Mouse (Mus musculus) liver, embryonic 14.5 days (tissue): Measurements from ENCODE around the gene Coasy. TPM values are rescaled to one million over a fixed set of nuclear protein-coding genes. Genes with fewer than 3 reads are reported as not detected.

ENCODE experiments used
- ATAC-seq: fragments of 200-750 bp; cut with Nextera tagmentation; 2 replicates; pipeline ENCODE4 v1.8.0; 2017; ENCODE audit warnings: moderate number of reproducible peaks, mild to moderate bottlenecking, moderate library complexity; ENCODE audit not compliant: insufficient read depth
- DNase-seq, 3 experiments: peaks; one replicate each; pipeline ENCODE4 v3.0.0-alpha.2; 2012 to 2013; ENCODE audit warnings: low read depth in 3 of 3, low spot score in 3 of 3
- H3K27ac ChIP-seq: fragments of 300-500 bp; sonication (generic); 2 replicates; pipeline ENCODE4 v1.5.1; 2014; ENCODE audit warnings: moderate library complexity, mild to moderate bottlenecking, control low read depth, inconsistent platforms
- H3K27me3 ChIP-seq: fragments of 300-500 bp; sonication (generic); 2 replicates; pipeline ENCODE4 v1.6.1; 2014; ENCODE audit warnings: mild to moderate bottlenecking, low read length, moderate library complexity; ENCODE audit not compliant: control insufficient read depth, insufficient read depth
- H3K36me3 ChIP-seq: fragments of 300-500 bp; sonication (generic); replicated peaks from 2 replicates; pipeline ENCODE4 v1.6.1; 2014; ENCODE audit warnings: low read depth; ENCODE audit not compliant: control insufficient read depth, insufficient read depth
- H3K4me1 ChIP-seq, 2 experiments: fragments of 200-500 bp in 1 of 2; fragments of 300-500 bp in 1 of 2; sonication (generic) in 1 of 2; replicated peaks; 2 replicates each; pipeline ENCODE4 v1.6.1; 2012 to 2014; ENCODE audit warnings: antibody characterized with exemption in 1 of 2, inconsistent platforms in 1 of 2, low read length in 1 of 2; ENCODE audit not compliant: control insufficient read depth in 2 of 2, insufficient read depth in 2 of 2
- H3K4me2 ChIP-seq: fragments of 300-500 bp; sonication (generic); 2 replicates; pipeline ENCODE4 v1.6.1; 2014; ENCODE audit warnings: low read depth, mild to moderate bottlenecking, control low read depth, moderate library complexity
- H3K4me3 ChIP-seq, 2 experiments: fragments of 200-500 bp in 1 of 2; fragments of 300-500 bp in 1 of 2; sonication (generic) in 1 of 2; 2 replicates each; pipeline ENCODE4 v1.5.1; 2012 to 2014; ENCODE audit warnings: low read depth in 2 of 2, low read length in 2 of 2, mild to moderate bottlenecking in 2 of 2, control low read depth in 1 of 2, inconsistent platforms in 1 of 2, moderate library complexity in 1 of 2; ENCODE audit not compliant: insufficient read depth in 1 of 2
- H3K9ac ChIP-seq: fragments of 300-500 bp; sonication (generic); replicated peaks from 2 replicates; pipeline ENCODE4 v1.6.1; 2014; ENCODE audit warnings: mild to moderate bottlenecking, control low read depth, moderate library complexity
- H3K9me3 ChIP-seq: fragments of 300-500 bp; sonication (generic); 2 replicates; pipeline ENCODE4 v1.6.1; 2016; ENCODE audit warnings: low read length, mixed read lengths; ENCODE audit not compliant: control insufficient read depth
- CTCF ChIP-seq: IDR thresholded peaks from 2 replicates; pipeline ENCODE4 v1.5.1; 2016; ENCODE audit warnings: antibody characterized with exemption, low read depth, control low read depth
- EP300 ChIP-seq: IDR thresholded peaks from 2 replicates; pipeline ENCODE4 v1.6.1; 2016; ENCODE audit warnings: antibody characterized with exemption, low read depth
- whole genome bisulfite sequencing: fragments of 180-500 bp; shearing (Covaris S2); extraction: QIAGEN DNeasy Blood & Tissue Kit; methylation state at CpG from one replicate; pipeline ENCODE4 v1.1.7; 2014; ENCODE audit not compliant: insufficient replicate concordance; 5-methylcytosine and 5-hydroxymethylcytosine counted together
- polyA plus RNA-seq, 2 experiments: library from polyadenylated mRNA; depleted of rRNA in 1 of 2; stranded (reverse) in 1 of 2; unstranded in 1 of 2; fragments of >200 nt; fragmentation: Nextera tagmentation in 1 of 2; extraction: Ambion mirVana in 1 of 2; gene quantifications; 2 replicates each; pipeline versions ENCODE4 v1.2.1 to v1.2.3; 2012 to 2014

The Coasy gene
- polyA plus RNA-seq, 2 experiments: 16.2 to 17.7 TPM

- H3K4me1 ChIP-seq: peaks cover 2 to 15% of the 10 kb centered on the region in 2 experiments; a peak in 2 of 4 replicates
- no peak overlapping the region for H3K4me2 ChIP-seq
- TF ChIP-seq EP300 (no peak), CTCF (no peak)
- no peaks in the 10 kb centered on the region; the same call in 1 of the 2 replicates for H3K9me3 ChIP-seq
- H3K27me3 ChIP-seq: no peaks in the 10 kb centered on the region; the same call in 1 of the 2 replicates
- no peak overlapping the region for H3K27ac ChIP-seq
- no peaks in the 10 kb centered on the region for H3K36me3 ChIP-seq
- 19% methylated on average over 12 of the region's 12 CpGs for WGBS
- H3K9ac ChIP-seq: no peak overlapping the region
- ATAC-seq (no peak), DNase-seq (no peak)
- H3K4me3 ChIP-seq: no peak overlapping the region
Measured at GRCm38 (mm10) chr11:101133037-101133436, 50.7 kb downstream of the Coasy start.

GRCm38 (mm10) chr11:101134217-101134865, 52.0 kb downstream of the Coasy start:
- H3K27ac ChIP-seq: no peak overlapping the region
- DNase-seq: no peak

More at GRCm38 (mm10) chr11:101134217-101134865, 52.0 kb downstream of the Coasy start:
- Histone ChIP-seq H3K27me3 (no peaks in the 10 kb centered on the region; the same call in none of the 2 replicates), H3K4me2 (no peak overlapping the region), H3K4me3 (no peak overlapping the region), H3K9ac (no peak overlapping the region), H3K9me3 (no peaks in the 10 kb centered on the region; the same call in 1 of the 2 replicates), H3K4me1 (peaks cover 2 to 17% of the 10 kb centered on the region in 2 experiments; a peak in 2 of 4 replicates), H3K36me3 (no peaks in the 10 kb centered on the region)
- 74% methylated on average over 13 of the region's 13 CpGs for WGBS
- no peak for ATAC-seq
- TF ChIP-seq EP300: no peak
- TF ChIP-seq CTCF: no peak

Other genes with a start within 250 kb of the Coasy start
- gene Stat5b, start 231.8 kb upstream of the Coasy start, polyA plus RNA-seq (2012; rRNA removed): 10.6 and 12.4 TPM in 2 replicates
- 16.4 and 19.3 TPM in 2 replicates for gene Stat5b, start 231.8 kb upstream of the Coasy start, polyA plus RNA-seq (2014; fragmentation: Nextera tagmentation; extraction: Ambion mirVana)
- 7.8 and 8.5 TPM in 2 replicates for gene Stat5a, start 223.2 kb upstream of the Coasy start, polyA plus RNA-seq (2012; rRNA removed)
- 7.2 and 8.6 TPM in 2 replicates for gene Stat5a, start 223.2 kb upstream of the Coasy start, polyA plus RNA-seq (2014; fragmentation: Nextera tagmentation; extraction: Ambion mirVana)
- gene Stat3, start 143.0 kb upstream of the Coasy start, polyA plus RNA-seq (2012; rRNA removed): 15.0 and 17.7 TPM in 2 replicates
- 27.2 and 27.4 TPM in 2 replicates for gene Stat3, start 143.0 kb upstream of the Coasy start, polyA plus RNA-seq (2014; fragmentation: Nextera tagmentation; extraction: Ambion mirVana)
- gene Cavin1, start 111.7 kb upstream of the Coasy start, polyA plus RNA-seq (2012; rRNA removed): 5.0 and 7.0 TPM in 2 replicates
- gene Cavin1, start 111.7 kb upstream of the Coasy start, polyA plus RNA-seq (2014; fragmentation: Nextera tagmentation; extraction: Ambion mirVana): 8.1 and 8.7 TPM in 2 replicates
- gene Atp6v0a1, start 73.1 kb upstream of the Coasy start, polyA plus RNA-seq (2012; rRNA removed): 28.3 and 29.5 TPM in 2 replicates
- 37.8 and 40.3 TPM in 2 replicates for gene Atp6v0a1, start 73.1 kb upstream of the Coasy start, polyA plus RNA-seq (2014; fragmentation: Nextera tagmentation; extraction: Ambion mirVana)
- 3.4 and 4.0 TPM in 2 replicates for gene Naglu, start 12.6 kb upstream of the Coasy start, polyA plus RNA-seq (2012; rRNA removed)
- 4.0 and 4.3 TPM in 2 replicates for gene Naglu, start 12.6 kb upstream of the Coasy start, polyA plus RNA-seq (2014; fragmentation: Nextera tagmentation; extraction: Ambion mirVana)
- gene Hsd17b1, start 4.2 kb upstream of the Coasy start, polyA plus RNA-seq (2012; rRNA removed): 0.13 and 0.19 TPM in 2 replicates
- 0.08 and 0.34 TPM in 2 replicates for gene Hsd17b1, start 4.2 kb upstream of the Coasy start, polyA plus RNA-seq (2014; fragmentation: Nextera tagmentation; extraction: Ambion mirVana)
- gene Mlx, start 4.7 kb downstream of the Coasy start, polyA plus RNA-seq (2012; rRNA removed): 16.8 and 18.6 TPM in 2 replicates
- gene Mlx, start 4.7 kb downstream of the Coasy start, polyA plus RNA-seq (2014; fragmentation: Nextera tagmentation; extraction: Ambion mirVana): 21.9 and 26.8 TPM in 2 replicates
- gene Psmc3ip, start 12.9 kb downstream of the Coasy start, polyA plus RNA-seq (2012; rRNA removed): 7.3 and 16.8 TPM in 2 replicates
- gene Psmc3ip, start 12.9 kb downstream of the Coasy start, polyA plus RNA-seq (2014; fragmentation: Nextera tagmentation; extraction: Ambion mirVana): 21.6 and 22.0 TPM in 2 replicates
- 19.3 and 20.4 TPM in 2 replicates for gene Retreg3, start 37.3 kb downstream of the Coasy start, polyA plus RNA-seq (2012; rRNA removed)
- 5.3 and 6.7 TPM in 2 replicates for gene Retreg3, start 37.3 kb downstream of the Coasy start, polyA plus RNA-seq (2014; fragmentation: Nextera tagmentation; extraction: Ambion mirVana)
- 12.4 and 13.8 TPM in 2 replicates for gene Tubg1, start 37.4 kb downstream of the Coasy start, polyA plus RNA-seq (2012; rRNA removed)
- gene Tubg1, start 37.4 kb downstream of the Coasy start, polyA plus RNA-seq (2014; fragmentation: Nextera tagmentation; extraction: Ambion mirVana): 32.0 and 32.4 TPM in 2 replicates
- 0.13 and 0.14 TPM in 2 replicates for gene Tubg2, start 73.3 kb downstream of the Coasy start, polyA plus RNA-seq (2012; rRNA removed)
- not detected in 2 replicates for gene Tubg2, start 73.3 kb downstream of the Coasy start, polyA plus RNA-seq (2014; fragmentation: Nextera tagmentation; extraction: Ambion mirVana)
- 0.11 and 0.16 TPM in 2 replicates for gene Cntnap1, start 88.0 kb downstream of the Coasy start, polyA plus RNA-seq (2012; rRNA removed)
- gene Cntnap1, start 88.0 kb downstream of the Coasy start, polyA plus RNA-seq (2014; fragmentation: Nextera tagmentation; extraction: Ambion mirVana): 0.08 TPM in 1 of 2 replicates, not detected in the other
- gene Plekhh3, start 88.8 kb downstream of the Coasy start, polyA plus RNA-seq (2012; rRNA removed): 1.1 TPM in 2 replicates
- gene Plekhh3, start 88.8 kb downstream of the Coasy start, polyA plus RNA-seq (2014; fragmentation: Nextera tagmentation; extraction: Ambion mirVana): 1.0 TPM in 2 replicates
- gene Ccr10, start 92.9 kb downstream of the Coasy start, polyA plus RNA-seq (2012; rRNA removed): not detected in 2 replicates
- gene Ccr10, start 92.9 kb downstream of the Coasy start, polyA plus RNA-seq (2014; fragmentation: Nextera tagmentation; extraction: Ambion mirVana): not detected in 2 replicates
- 6.8 and 8.8 TPM in 2 replicates for gene Ezh1, start 143.9 kb downstream of the Coasy start, polyA plus RNA-seq (2012; rRNA removed)
- 7.9 and 8.1 TPM in 2 replicates for gene Ezh1, start 143.9 kb downstream of the Coasy start, polyA plus RNA-seq (2014; fragmentation: Nextera tagmentation; extraction: Ambion mirVana)
- 15.1 and 17.5 TPM in 2 replicates for gene Ramp2, start 163.5 kb downstream of the Coasy start, polyA plus RNA-seq (2012; rRNA removed)
- gene Ramp2, start 163.5 kb downstream of the Coasy start, polyA plus RNA-seq (2014; fragmentation: Nextera tagmentation; extraction: Ambion mirVana): 19.0 and 19.2 TPM in 2 replicates
- gene Vps25, start 171.1 kb downstream of the Coasy start, polyA plus RNA-seq (2012; rRNA removed): 35.1 and 36.3 TPM in 2 replicates
- gene Vps25, start 171.1 kb downstream of the Coasy start, polyA plus RNA-seq (2014; fragmentation: Nextera tagmentation; extraction: Ambion mirVana): 88.6 and 90.0 TPM in 2 replicates
- 5.3 and 5.4 TPM in 2 replicates for gene Wnk4, start 178.0 kb downstream of the Coasy start, polyA plus RNA-seq (2012; rRNA removed)
- gene Wnk4, start 178.0 kb downstream of the Coasy start, polyA plus RNA-seq (2014; fragmentation: Nextera tagmentation; extraction: Ambion mirVana): 6.4 and 6.9 TPM in 2 replicates
- 0.44 and 0.68 TPM in 2 replicates for gene Cntd1, start 196.4 kb downstream of the Coasy start, polyA plus RNA-seq (2012; rRNA removed)
- 0.44 and 0.72 TPM in 2 replicates for gene Cntd1, start 196.4 kb downstream of the Coasy start, polyA plus RNA-seq (2014; fragmentation: Nextera tagmentation; extraction: Ambion mirVana)
- gene Coa3, start 196.5 kb downstream of the Coasy start, polyA plus RNA-seq (2012; rRNA removed): 58.7 and 84.8 TPM in 2 replicates
- 109 and 122 TPM in 2 replicates for gene Coa3, start 196.5 kb downstream of the Coasy start, polyA plus RNA-seq (2014; fragmentation: Nextera tagmentation; extraction: Ambion mirVana)
- gene Becn1, start 219.7 kb downstream of the Coasy start, polyA plus RNA-seq (2012; rRNA removed): 22.7 and 60.5 TPM in 2 replicates
- gene Becn1, start 219.7 kb downstream of the Coasy start, polyA plus RNA-seq (2014; fragmentation: Nextera tagmentation; extraction: Ambion mirVana): 86.2 and 93.6 TPM in 2 replicates
- 117 and 123 TPM in 2 replicates for gene Psme3, start 233.6 kb downstream of the Coasy start, polyA plus RNA-seq (2012; rRNA removed)
- 135 and 152 TPM in 2 replicates for gene Psme3, start 233.6 kb downstream of the Coasy start, polyA plus RNA-seq (2014; fragmentation: Nextera tagmentation; extraction: Ambion mirVana)
- 4.6 and 4.7 TPM in 2 replicates for gene Aoc2, start 242.5 kb downstream of the Coasy start, polyA plus RNA-seq (2012; rRNA removed)
- gene Aoc2, start 242.5 kb downstream of the Coasy start, polyA plus RNA-seq (2014; fragmentation: Nextera tagmentation; extraction: Ambion mirVana): 0.97 and 1.0 TPM in 2 replicates
- gene Aoc3, start 248.0 kb downstream of the Coasy start, polyA plus RNA-seq (2012; rRNA removed): 0.21 and 0.25 TPM in 2 replicates
- gene Aoc3, start 248.0 kb downstream of the Coasy start, polyA plus RNA-seq (2014; fragmentation: Nextera tagmentation; extraction: Ambion mirVana): 0.03 and 0.05 TPM in 2 replicates